Mouse (Mus musculus): ENCODE measurements at regions not wholly inside any gene's neighbourhood (a gene's known extent, or its start where the extent isn't known, plus 50 kb on each side); places are given as distances from the start of the nearest gene placed in this dataset.

DNA sequence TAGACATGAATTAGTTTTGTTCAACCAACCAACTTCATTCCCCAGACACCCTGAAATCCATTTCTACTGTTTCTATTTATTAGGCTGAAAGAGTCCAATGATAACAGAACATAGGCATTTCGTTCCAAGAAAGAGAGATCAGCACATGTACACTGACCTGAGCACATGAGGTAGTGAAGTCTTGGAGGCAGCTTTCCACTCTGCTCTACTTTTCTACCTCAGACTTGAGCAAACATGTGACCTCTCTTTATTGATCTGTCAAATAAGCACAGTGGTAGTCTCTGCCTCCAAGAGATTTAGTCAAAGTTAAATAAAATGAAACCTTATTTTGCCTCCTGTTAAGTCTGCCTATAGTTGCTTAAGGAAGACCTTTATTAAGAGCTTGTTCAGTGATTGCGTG lies 321.9 kb upstream of the Adamts9 start:
- DNase-seq (ENCODE audit: low spot score in 2 of 2): no peak

- no peak for DNase-seq (ENCODE audit: low spot score in 2 of 2)
Observed at GRCm38 (mm10) chr6:93260827-93261226, 317.5 kb upstream of the Adamts9 start.

DNA sequence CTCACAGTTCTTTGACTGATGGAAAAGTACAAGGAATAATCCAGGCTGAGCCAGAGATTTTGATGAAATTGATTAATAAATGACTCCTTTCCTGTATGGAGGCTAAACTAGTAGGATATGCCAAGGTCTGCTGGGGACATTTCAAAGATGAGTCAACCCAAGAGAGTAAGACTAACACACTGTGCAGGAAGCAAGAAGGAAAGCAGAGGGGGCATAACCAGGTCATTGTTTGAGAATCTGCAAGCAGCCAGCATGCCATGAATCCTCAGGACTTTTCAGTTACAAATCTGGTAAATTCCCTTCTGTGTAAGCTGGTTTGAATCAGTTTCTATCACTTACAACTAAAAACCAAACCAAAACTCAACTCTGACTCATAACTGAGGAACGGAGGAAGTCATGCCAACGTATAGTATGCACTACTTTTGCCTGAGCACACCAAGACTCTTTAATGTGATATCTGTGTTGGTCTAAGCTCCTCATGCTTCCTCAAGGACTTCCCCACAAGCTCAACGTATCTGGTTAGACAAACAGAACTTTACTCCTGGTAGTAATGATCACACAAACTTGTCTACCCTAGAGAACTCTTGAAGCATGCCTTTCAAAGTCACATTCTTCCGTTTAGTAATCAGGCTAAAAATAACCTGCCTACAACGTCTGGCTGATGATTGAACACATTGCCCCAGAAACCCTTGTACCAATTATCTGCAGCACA lies 314.0 kb upstream of the Adamts9 start:
- no peak for DNase-seq (ENCODE audit: low spot score in 2 of 2)

DNA sequence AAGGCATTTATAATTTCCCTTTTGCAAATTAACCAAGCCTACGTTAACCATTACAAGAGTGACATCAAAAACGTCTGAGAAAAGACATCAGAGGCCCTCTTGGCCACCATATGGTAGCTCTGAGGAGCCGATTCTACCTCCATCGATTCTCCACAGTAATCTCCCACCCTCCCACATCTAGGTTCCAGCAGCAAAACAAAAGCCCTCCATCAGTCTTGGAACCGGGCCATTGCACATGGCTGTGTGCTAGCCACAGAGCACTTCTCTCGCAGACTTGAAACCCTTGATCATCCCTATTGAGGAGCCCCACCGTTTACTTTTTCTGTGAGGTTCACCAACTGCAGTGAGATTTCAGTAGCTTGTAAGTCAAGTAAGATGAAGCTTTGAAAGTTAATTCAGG lies 310.5 kb upstream of the Adamts9 start:
- DNase-seq (ENCODE audit: low spot score in 2 of 2): no peak

DNA sequence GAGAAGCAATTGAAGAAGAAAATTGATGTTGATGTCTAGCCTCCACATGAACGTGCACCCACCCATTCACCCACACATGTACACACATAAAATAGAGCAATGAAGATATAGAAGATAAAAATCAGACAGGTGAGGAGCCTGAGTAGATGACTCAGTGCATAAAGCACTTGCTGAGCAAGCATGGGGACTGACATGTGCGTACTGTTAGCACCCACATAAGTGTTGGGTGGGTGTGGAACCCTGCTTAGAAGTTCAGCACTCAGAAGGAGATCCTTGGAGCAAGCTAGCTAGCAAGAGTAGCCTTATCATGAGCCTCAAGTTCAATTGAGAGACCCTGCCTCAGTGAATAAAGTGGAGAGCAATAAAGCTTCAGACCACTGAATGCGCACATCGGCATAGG lies 305.7 kb upstream of the Adamts9 start:
- DNase-seq (ENCODE audit: low spot score in 2 of 2): no peak

DNA sequence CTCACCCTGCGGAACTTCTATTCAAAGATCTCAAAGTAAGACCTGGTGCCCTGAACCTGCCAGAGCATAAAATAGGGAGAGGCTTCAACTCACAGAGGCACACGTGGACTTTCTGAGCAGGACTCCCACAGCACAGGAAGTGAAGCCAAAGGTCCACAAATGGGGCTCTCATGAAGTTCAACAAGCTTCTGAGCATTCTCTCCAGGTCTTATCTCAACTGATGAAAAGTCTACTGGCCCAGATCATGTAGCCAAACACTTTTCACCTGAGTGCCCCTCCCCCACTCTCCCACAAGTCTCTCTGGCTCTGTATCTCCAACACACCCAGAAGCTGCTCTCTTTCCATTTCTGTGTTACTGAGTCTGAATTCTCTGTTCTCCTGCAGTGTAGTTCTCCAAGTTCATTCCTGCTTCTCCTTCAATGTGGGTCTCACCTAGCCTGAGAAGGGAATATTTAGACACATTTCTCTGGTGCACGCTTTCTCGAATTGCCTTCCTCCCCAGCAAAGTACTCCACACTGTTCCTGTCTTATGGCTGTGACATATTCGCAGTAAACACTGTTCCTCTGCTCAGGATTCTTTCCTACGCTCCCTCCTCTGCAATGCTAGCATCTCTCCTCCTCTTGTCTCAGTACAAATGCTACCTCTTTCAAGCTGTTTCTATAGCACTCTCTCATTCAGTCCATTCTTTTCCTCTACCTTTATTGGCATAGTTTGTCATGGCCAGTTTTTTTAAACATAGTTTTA lies 303.4 kb upstream of the Adamts9 start:
- no peak for DNase-seq (ENCODE audit: low spot score in 2 of 2)

DNA sequence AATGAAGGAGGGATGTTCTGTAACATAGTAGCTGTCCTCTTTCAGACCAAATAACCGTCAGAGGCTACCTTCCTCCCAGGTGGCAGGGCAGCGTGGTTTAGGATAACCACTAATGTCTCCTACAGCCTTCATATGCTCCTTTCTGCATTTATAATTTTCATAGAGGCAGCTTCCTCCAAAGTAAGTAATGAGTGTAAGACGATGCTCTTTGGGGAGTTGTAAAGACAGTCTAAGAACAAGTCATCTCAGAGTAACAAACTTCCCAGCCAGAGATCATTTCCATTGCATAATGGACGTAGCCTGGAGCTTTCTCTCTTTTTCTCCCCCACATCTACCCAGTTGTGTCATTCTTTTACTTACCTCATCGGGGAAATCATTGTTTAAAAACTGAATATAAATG lies 292.3 kb upstream of the Adamts9 start:
- no peak for DNase-seq (ENCODE audit: low spot score in 2 of 2)

DNA sequence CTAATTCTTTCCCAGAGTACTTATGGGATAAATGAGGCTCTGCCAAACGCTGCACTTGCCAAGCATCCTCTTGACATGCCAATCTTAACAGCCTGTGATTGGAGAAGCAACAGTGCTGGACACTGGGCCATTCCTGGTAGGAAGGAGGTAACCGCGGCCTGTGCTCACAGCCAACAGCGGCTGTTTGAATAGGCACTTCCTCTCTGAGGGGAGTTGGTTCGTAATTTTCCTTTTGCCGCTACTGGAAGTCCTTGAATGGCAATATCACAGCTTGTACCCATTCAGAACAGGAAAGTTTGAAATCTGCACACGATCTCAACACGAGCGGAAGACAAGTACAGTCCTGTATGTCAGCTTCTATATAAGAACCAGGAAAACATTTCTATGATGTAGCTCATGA lies 289.3 kb upstream of the Adamts9 start:
- DNase-seq (ENCODE audit: low spot score in 2 of 2): no peak

GRCm38 (mm10) chr6:93230450-93230849 lies 287.2 kb upstream of the Adamts9 start:
- DNase-seq (ENCODE audit: low spot score in 2 of 2): no peak

- no peak for DNase-seq (ENCODE audit: low spot score in 2 of 2)
Observed at GRCm38 (mm10) chr6:93229320-93229719, 286.0 kb upstream of the Adamts9 start.

GRCm38 (mm10) chr6:93223610-93224550 lies 280.6 kb upstream of the Adamts9 start:
- DNase-seq (ENCODE audit: low spot score in 2 of 2): no peak

DNA sequence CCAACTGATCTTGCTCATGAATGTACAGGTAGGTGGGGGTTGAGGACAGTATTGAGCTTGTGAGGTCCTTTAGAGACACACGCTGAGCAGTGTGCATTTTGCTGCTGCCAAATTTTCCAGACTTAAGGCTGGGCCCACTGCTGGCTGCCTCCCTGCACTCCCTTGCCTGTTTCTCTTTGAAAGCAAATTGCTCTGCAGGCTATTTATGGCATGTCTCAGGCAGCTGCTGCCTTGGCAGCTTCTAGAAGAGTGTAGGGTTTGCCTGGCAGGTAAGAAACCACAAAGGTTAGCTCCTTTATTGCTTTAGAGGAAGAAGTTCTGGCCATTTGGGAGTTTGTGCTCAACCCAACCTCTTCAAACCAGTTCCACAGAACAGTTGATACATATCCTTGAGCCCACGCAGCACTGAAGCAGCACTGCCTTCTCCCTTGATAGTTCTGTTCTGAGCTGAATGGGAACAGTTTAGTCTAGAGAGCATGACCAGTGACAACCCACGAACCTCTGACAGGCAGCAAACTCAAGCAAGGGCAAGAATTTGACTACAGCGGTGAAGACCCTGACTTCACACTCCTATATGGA lies 274.8 kb upstream of the Adamts9 start:
- peak in 1 of 2 experiments; percentile 30 for DNase-seq (ENCODE audit: low spot score in 2 of 2)

- DNase-seq (ENCODE audit: low spot score in 2 of 2): no peak
Observed at GRCm38 (mm10) chr6:93200886-93201285, 257.6 kb upstream of the Adamts9 start.

DNA sequence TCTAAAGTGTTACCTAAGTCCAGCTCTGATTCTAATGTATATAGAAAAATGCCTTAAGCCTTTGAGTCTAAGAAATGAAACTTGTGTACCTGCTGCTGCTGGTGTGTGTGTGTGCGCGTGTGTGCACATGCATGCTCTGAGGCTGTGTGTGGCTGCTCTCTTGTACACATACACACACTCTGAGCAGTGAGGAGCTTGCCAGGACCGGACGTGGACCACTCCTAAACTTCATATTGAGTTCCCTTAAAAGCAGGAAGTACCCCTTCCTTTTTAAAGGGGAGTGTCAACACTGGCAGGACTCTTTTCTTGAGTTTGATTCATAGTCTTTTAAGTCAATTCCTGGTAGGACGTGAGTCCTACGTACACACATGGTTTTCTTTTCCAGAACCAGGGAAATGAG lies 251.4 kb upstream of the Adamts9 start:
- DNase-seq (ENCODE audit: low spot score in 2 of 2): no peak

- DNase-seq (ENCODE audit: low spot score in 2 of 2): no peak
Observed at GRCm38 (mm10) chr6:93192980-93193379, 249.7 kb upstream of the Adamts9 start.

- DNase-seq (ENCODE audit: low spot score in 2 of 2): no peak
Observed at GRCm38 (mm10) chr6:93190986-93191385, 247.7 kb upstream of the Adamts9 start.

DNA sequence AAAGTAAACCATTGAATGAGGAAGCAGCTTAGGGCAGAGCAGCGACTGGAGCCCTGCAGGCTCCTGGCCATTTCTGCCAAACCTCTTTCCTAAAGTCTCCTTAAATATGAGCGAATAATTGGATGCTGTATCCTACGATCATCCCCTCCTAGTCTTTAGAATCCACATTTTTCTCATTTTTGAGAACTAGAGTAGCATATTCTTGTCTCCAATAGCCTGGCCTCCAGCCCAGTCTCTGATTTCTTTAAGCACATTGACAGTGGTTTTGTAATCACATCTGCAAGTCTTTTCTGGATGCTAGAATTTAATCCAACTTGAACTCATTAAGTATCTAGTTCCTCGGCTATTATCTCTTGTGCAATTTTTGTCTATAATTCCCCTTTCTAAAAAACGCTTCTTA lies 225.2 kb upstream of the Adamts9 start:
- DNase-seq (ENCODE audit: low spot score in 2 of 2): no peak

GRCm38 (mm10) chr6:93167281-93167680 lies 224.0 kb upstream of the Adamts9 start:
- no peak for DNase-seq (ENCODE audit: low spot score in 2 of 2)

DNA sequence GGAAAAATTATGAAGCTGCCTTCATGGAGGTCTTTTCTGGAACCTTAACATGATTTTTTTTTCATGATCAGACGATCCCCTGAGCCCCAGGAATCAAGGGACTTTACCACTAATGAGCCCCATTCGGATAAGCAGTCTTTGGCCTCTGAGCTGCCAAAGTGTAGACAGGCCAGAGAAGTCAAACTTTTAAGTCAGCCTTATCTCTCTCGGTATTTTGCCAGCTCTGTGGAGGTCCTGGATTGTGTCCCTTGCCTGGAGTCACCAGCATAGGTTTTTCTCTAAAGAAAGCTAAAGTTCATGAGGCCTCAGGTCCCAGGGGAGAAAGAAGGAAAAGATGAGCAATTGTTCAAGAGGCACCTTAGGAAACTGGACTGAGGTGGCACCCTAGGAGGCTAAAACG lies 222.7 kb upstream of the Adamts9 start:
- DNase-seq (ENCODE audit: low spot score in 2 of 2): no peak

DNA sequence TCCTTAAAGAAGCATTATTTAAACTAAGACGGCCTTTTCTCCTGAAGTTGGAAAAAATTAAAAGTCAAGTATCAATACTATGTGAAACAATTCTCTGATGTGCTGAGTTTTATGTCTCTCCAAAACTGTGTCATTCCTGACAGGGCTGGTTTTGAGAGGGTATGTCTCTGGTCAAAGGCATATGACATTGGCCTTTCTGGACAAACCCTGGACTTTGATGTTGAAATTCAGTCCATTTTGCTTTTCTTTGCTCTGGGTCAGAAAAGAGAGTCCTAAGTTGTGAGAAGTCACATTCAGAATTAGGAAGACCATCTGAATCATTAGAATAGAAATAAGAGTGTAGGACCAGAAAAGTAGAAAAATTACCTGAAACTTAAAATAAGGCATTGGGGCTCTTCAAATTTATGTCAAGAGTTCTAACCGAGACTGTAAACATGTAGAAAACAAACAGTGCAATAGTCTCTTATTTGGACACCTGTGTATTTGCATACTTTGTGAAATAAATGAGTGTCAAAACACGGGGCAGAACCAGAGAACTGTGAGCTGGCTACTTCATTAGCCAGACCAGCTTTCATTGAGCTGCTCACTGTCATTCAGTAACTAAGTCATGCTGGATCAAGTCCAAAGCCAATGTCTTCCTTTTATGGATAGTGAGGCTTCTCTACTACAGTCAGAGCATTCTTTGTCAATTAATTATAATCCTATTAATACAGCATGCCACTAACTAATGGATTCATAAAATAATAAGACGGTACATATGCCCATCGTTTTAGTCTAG lies 209.3 kb upstream of the Adamts9 start:
- DNase-seq (ENCODE audit: low spot score in 2 of 2): no peak

- DNase-seq (ENCODE audit: low spot score in 2 of 2): no peak
Observed at GRCm38 (mm10) chr6:93150531-93150930, 207.2 kb upstream of the Adamts9 start.
